Mouse (Mus musculus) embryo, embryonic 10 days (tissue): ENCODE data around the gene Nudcd3.

Experiments
- DNase-seq: peaks from one replicate; pipeline ENCODE4 v3.0.0-alpha.2; 2015; ENCODE audit warnings: low spot score

Gene Nudcd3

DNA sequence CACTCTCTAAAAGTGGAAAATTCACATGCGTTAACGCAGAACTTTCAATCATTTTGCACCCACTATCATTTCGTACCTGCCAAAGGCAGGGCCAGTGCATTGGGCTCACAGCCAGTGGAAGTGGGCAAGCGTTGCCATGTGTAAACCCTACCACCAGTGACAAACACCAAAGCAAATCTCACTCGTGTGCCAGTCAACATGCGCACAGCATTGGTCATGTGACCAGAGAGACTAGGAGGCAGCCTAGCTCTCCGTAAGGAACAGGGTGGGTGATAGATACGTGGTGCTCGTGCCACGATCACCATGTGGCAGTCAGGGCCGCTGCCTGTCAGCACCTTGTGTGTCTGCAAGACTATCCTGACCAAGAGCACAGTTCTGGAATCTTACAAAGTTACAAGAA, 137.9 kb downstream of the Nudcd3 start:
- DNase-seq, result no peak

- no peak for DNase-seq
Observed at GRCm38 (mm10) chr11:6061891-6062290, 138.3 kb downstream of the Nudcd3 start.

DNA sequence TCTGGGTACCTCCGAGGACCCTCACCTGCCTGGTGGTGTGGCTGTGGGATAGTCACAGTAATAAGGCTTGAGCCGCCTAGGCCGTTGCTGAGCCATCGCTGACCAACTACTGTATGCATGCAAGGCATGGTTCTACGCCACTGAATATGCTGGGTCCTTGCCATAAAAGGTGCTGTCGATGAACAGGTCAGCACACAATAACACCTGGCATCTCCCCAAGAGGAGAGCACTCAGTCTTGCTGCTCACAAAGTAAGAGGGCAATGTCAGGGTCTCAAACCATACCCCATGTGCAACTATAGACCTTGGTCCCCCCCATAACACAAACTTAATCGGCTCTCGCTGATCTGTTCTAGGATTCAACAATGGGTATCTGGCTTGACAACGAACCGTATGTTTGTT, 141.1 kb downstream of the Nudcd3 start:
- no peak for DNase-seq
